Mouse (Mus musculus): ENCODE measurements around the gene Atp2b2. TPM values are rescaled to one million over a fixed set of nuclear protein-coding genes. Genes with fewer than 3 reads are reported as not detected.
A peak's percentile ranks its signal among the peaks of the same experiment; 100 is the strongest.

The Atp2b2 gene
- total RNA-seq, 2 experiments from 2014 or later: 204 to 209 TPM

DNA sequence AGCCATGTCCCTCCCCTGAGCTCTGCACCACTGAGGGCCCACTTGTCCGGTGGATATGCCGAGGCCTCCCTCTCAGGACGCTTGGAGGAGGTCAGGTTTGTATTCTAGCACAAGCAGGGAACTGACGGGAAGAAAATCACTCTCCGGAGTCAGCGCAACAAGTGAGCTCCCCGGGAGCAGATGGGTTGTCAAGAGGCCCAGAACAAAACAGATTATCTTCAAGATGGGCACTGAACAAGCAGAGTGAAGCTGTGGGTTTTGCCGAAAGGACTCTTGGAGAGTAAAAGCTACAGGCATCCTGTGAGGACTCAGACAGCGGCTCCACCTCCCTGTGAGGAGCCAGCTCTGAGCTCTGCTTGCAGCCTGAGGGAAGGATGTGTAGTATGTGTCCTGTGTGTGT, 20.3 kb downstream of the Atp2b2 start:
- intact Hi-C loops (cut with DNase I): no loop called here
- DNase-seq: no peak

- no peak for DNase-seq
- intact Hi-C loops (cut with DNase I): no loop called here
These were observed 28.6 kb downstream of the Atp2b2 start for GRCm38 (mm10) chr6:114013801-114014200.

- intact Hi-C loops (cut with DNase I): no loop called here
- DNase-seq: no peak
These were observed 29.6 kb downstream of the Atp2b2 start for GRCm38 (mm10) chr6:114012834-114013233.

GRCm38 (mm10) chr6:114011976-114012375, 30.4 kb downstream of the Atp2b2 start:
- intact Hi-C loops (cut with DNase I): no loop called here
- no peak for DNase-seq

DNA sequence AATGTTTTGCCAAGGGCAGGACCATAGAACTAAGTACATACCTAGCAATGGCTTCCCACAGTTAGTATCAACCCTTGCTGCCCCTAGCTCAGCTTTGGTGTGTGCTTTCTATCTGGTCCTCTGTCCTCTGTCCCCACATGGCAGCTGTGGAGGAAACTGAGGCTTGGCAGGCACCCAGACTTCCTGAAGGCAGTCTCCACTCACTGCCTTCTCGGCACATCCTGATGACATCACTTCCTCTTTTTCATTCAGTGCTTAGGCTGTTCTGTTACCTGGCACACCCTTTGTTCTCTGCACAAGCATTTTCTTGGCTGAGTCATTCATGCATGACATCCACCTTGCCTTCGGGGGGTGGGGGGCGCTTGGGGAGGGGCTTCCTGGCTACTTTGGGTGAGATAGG, 38.6 kb downstream of the Atp2b2 start:
- intact Hi-C loops (cut with DNase I): no loop called here
- no peak for DNase-seq

DNA sequence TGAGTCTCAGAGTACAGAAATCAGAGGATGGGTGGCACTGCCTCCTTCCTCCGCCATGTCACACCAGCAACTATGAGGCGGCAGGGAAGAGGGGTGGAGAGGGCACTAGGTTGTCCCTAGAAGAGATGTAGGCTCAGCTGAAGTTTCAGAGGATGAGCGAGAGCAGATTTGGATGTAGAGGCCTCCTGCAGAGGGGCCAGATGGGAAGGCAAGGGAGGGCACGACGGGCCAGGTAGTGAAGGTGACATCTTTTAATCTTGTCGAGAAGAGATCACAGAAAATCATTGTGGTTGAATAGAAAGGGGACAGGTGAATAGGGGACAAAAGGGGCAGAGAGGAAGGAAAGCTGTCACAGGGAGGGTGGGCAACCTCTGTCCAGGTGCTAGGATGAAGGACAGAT, 41.5 kb downstream of the Atp2b2 start:
- intact Hi-C loops (cut with DNase I): no loop called here
- no peak for DNase-seq

DNA sequence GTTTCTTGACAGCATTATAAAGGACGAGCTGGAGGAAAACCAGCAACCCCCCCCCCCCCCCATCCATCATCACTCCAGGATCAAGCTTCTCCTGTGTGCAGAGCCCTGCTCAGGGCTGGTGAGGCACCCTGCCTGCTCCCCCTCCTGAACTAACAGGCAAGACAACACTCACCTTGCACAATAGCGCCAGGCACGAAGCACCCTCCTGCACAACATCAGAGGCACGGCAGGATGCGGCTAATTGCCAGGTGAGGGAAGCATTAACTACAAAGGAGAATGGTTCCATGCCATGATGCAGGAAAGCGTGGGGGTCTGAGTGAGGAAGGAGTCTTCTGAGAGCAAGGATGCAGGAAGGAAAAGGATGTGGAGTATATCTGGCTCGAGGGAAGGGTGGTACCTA, 42.1 kb downstream of the Atp2b2 start:
- DNase-seq: no peak
- intact Hi-C loops (cut with DNase I): no loop called here

DNA sequence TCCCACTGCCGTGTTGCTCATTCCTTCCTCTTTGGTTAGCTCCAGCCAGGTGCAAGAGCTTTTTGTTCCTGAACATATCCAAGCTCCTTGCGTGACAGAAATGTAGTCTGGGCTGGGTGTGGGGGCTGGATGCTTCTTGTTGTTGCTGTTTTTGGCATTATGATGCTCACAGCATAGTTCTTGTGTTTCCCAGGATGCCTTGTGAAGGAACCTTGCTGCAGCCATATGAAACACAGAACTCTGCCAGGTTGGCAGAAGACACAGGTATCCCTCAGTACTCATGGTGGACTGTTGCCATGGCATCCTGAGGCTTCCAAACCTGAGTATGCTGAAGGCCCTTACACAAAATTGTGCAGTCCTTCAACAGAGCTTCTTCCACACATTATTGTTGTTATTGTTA, 44.0 kb downstream of the Atp2b2 start:
- DNase-seq: no peak
- intact Hi-C loops (cut with DNase I): no loop called here

- intact Hi-C loops (cut with DNase I): no loop called here
- DNase-seq: no peak
These were observed 48.2 kb downstream of the Atp2b2 start for GRCm38 (mm10) chr6:113994176-113994575.

DNA sequence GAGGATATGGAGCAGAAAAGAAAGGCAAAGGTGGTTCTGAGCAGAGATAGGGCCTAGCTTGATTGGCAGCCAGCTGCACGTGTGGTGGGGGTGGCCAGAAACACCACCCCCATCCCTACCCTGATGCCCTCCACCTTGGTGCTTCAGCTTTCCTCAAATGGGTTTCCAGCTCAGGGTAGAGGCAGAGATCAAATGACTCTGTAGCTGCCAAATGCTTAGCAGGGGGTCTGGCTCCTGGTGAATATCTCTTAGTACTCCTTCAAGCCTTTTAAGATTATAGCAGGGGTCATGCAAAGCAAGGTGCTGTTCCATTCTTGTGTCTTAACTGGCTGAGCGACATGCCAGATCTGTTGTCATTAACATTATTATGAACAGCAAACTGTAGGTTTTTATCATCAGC, 50.3 kb downstream of the Atp2b2 start:
- intact Hi-C loops (cut with DNase I): no loop called here
- no peak for DNase-seq

DNA sequence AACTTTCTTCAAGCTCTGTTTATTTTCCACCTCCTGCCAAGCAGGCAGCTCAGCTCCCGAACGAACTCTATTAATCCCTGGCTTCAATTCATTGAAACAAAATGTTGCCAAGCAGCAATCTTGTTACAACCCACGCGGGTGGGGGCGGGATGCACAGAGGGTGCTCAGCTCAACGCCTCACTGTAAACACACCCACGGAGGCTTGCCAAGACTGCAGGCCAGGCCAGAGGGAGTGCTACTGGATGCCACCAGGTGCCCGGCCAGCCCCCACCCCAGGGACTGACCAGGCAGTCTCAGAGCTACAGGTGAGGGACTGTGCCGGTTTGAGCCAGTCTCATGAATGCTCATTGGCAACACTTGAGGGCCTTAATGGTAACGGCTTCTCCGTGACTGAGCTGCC, 50.9 kb downstream of the Atp2b2 start:
- intact Hi-C loops (cut with DNase I): no loop called here
- peak; percentile 60 for DNase-seq

DNA sequence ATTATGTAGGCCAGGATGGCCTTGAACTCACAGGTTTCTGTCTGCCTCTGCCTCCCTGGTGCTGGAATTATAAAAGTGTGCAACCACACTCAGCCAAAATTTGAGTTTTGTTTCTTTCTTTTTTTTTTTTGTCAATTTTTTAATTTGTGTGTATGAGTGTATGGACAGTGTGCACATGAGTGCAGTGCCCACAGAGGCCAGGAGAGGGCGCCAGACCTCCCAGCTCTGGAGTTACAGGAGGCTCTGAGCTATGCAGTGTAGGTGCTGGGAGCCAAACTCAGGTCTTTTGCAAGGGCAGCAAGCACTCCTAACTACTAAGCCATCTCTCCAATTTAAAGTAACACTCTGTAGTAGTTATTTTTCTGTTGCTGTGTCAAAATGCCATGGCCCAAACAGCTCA, 52.4 kb downstream of the Atp2b2 start:
- intact Hi-C loops (cut with DNase I): no loop called here
- DNase-seq: no peak

- DNase-seq: peak; percentile 34
- intact Hi-C loops (cut with DNase I): no loop called here
These were observed 53.9 kb downstream of the Atp2b2 start for GRCm38 (mm10) chr6:113988521-113988920.

GRCm38 (mm10) chr6:113986671-113987070, 55.7 kb downstream of the Atp2b2 start:
- intact Hi-C loops (cut with DNase I): no loop called here
- DNase-seq: peak; percentile 75

GRCm38 (mm10) chr6:113978673-113979072, 63.7 kb downstream of the Atp2b2 start:
- intact Hi-C loops (cut with DNase I): no loop called here
- DNase-seq: no peak

GRCm38 (mm10) chr6:113978091-113978650, 64.2 kb downstream of the Atp2b2 start:
- no peak for DNase-seq

GRCm38 (mm10) chr6:113970900-113971299, 71.5 kb downstream of the Atp2b2 start:
- no peak for DNase-seq
- intact Hi-C loops (cut with DNase I): no loop called here

More at GRCm38 (mm10) chr6:113978091-113978650, 64.2 kb downstream of the Atp2b2 start:
- intact Hi-C loops (cut with DNase I): no loop called here

- intact Hi-C loops (cut with DNase I): no loop called here
- no peak for DNase-seq
These were observed 71.9 kb downstream of the Atp2b2 start for GRCm38 (mm10) chr6:113970464-113970863.

- intact Hi-C loops (cut with DNase I): no loop called here
- no peak for DNase-seq
These were observed 72.7 kb downstream of the Atp2b2 start for GRCm38 (mm10) chr6:113969751-113970150.

DNA sequence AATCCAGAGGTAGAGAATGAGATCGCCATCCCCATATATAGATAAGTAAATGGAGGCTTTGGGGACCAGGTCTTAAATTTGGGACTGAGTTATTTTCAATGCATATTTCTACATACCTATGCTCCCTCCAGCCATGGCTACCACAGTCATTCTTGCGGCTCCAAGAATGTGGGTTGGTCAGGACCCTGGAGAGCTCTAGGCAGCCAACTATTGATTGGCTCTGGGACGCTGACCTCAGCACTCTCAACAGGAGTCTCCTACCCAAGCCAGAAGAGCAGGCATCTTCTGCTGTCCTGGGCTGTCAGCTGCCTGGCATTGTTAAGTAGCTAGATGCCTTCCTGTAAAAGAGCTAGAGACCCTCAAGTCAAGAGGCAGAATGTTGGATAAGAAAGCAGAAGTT, 79.6 kb downstream of the Atp2b2 start:
- intact Hi-C loops (cut with DNase I): no loop called here
- DNase-seq: peak; percentile 18

DNA sequence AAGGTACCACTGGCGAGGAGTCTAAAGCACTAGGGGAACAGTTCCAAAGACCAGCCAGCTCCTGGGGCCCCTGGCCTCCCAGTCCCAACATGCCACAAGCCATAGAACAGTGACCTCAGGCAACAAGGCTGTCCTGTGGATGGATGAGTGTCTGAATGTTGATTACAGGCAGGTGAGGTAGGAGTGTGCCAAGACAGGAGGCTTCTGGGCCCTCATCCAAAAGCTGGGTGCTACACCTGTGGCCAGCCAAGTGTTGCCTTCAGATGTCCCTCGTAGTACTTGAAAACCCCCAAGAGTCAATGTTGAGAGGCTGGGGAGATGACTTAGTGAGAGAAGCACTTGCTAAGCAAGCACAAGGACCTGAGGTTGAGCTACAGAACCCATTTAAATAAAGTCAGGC, 80.8 kb downstream of the Atp2b2 start:
- intact Hi-C loops (cut with DNase I): no loop called here
- DNase-seq: no peak

- DNase-seq: peak; percentile 86
- intact Hi-C loops (cut with DNase I): no loop called here
These were observed 83.1 kb downstream of the Atp2b2 start for GRCm38 (mm10) chr6:113959336-113959735.

DNA sequence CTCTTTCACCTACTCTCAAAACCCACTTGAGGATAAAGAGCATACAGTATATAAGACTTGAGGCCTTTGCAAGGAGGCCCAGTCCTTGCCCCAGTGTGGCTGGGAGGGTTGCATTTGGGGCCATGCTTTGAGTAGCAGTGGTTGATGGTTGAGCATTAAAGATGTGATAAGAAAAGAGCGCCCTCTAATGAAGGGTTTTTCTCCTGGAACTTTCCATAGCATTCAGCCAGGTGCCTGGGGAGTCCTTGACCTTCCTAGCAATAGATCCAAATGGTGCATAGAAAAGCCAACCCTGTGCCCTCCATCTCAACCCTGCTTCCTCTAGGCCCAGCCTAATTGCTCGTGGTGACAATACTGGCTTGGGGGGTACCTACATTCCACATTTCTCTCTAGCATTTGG, 83.7 kb downstream of the Atp2b2 start:
- DNase-seq: no peak
- intact Hi-C loops (cut with DNase I): no loop called here

Data from left cerebral cortex, postnatal 4 days (tissue).